Mouse (Mus musculus) embryonic facial prominence, embryonic 15.5 days (tissue): ENCODE measurements at regions not wholly inside any gene's neighbourhood (a gene's known extent, or its start where the extent isn't known, plus 50 kb on each side); places are given as distances from the start of the nearest gene placed in this dataset.
A peak's percentile ranks its signal among the peaks of the same experiment; 100 is the strongest.

Source experiments
- ATAC-seq: fragments of 200-750 bp; cut with Nextera tagmentation; 2 replicates; pipeline ENCODE4 v1.8.0; 2017; ENCODE audit warnings: low read depth, moderate TSS enrichment; ENCODE audit not compliant: insufficient number of reproducible peaks, low FRiP score, low TSS enrichment
- H3K27ac ChIP-seq: fragments of 300-500 bp; sonication (generic); replicated peaks from 2 replicates; pipeline ENCODE4 v1.5.1; 2015; ENCODE audit warnings: mild to moderate bottlenecking, inconsistent platforms
- H3K27me3 ChIP-seq: fragments of 300-500 bp; sonication (generic); 2 replicates; pipeline ENCODE4 v1.6.1; 2015; ENCODE audit warnings: inconsistent platforms
- H3K36me3 ChIP-seq: fragments of 300-500 bp; sonication (generic); 2 replicates; pipeline ENCODE4 v1.6.1; 2015; ENCODE audit warnings: mild to moderate bottlenecking, inconsistent platforms
- H3K4me1 ChIP-seq: fragments of 300-500 bp; sonication (generic); 2 replicates; pipeline ENCODE4 v1.6.1; 2015; ENCODE audit warnings: inconsistent platforms
- H3K4me2 ChIP-seq: fragments of 300-500 bp; sonication (generic); replicated peaks from 2 replicates; pipeline ENCODE4 v1.6.1; 2015; ENCODE audit warnings: mild to moderate bottlenecking, inconsistent platforms
- H3K4me3 ChIP-seq: fragments of 300-500 bp; sonication (generic); replicated peaks from 2 replicates; pipeline ENCODE4 v1.5.1; 2015; ENCODE audit warnings: mild to moderate bottlenecking, inconsistent platforms
- H3K9ac ChIP-seq: fragments of 300-500 bp; sonication (generic); 2 replicates; pipeline ENCODE4 v1.6.1; 2015; ENCODE audit warnings: inconsistent platforms
- H3K9me3 ChIP-seq: fragments of 300-500 bp; sonication (generic); replicated peaks from 2 replicates; pipeline ENCODE4 v1.6.1; 2016; ENCODE audit warnings: inconsistent platforms
- WGBS: fragments of 180-500 bp; shearing (Covaris S2); methylation state at CpG from one replicate; pipeline ENCODE4 v1.1.7; 2015; 5-methylcytosine and 5-hydroxymethylcytosine counted together

DNA sequence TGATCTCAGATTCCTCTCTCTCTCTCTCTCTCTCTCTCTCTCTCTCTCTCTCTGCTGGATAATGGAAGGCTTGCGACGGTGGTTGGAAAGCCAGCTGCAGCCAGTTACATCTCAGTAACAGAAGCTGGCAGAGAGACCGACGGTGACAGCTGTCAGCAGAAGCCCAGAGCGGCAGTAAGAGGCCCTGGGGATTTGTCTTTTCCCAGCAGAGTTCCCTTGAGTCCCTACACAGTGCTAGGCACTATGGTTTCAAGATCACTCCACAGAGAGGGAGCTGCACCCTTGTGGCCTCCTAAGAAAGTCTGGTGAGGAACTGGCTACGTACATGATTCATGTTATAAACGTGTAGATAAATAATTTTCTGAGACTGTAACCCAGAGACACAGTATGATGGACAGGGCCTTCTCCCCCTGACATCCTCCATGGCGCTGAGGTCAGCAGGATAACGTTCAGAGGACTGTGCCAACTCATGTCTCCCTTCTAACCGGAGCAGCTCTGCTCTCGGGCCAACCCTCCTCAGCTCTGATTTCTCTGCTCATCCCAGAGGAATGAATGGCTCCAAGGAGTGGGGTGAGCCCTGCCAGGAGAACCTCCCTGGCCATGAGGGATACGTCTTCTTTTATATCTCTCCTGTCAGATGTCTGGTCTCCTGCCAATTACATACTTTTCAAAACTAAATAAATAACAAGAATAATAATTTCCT lies 253.5 kb upstream of the Cadm1 start:
- no peak overlapping the region for H3K4me3 ChIP-seq
- H3K27ac ChIP-seq: no peak overlapping the region; the same call in 1 of the 2 replicates
- H3K4me2 ChIP-seq: no peak overlapping the region
- 29% methylated on average over 12 of the region's 12 CpGs for WGBS
- no peaks in the 10 kb centered on the region for H3K9me3 ChIP-seq
- H3K4me1 ChIP-seq: peaks cover 26% of the 10 kb centered on the region
- H3K36me3 ChIP-seq: no peaks in the 10 kb centered on the region
- peak; percentile 48; the same call in 1 of the 2 replicates for ATAC-seq
- H3K27me3 ChIP-seq: no peaks in the 10 kb centered on the region
- no peak overlapping the region for H3K9ac ChIP-seq

- ATAC-seq: no peak
These were observed 250.6 kb upstream of the Cadm1 start for GRCm38 (mm10) chr9:47279410-47279809.

DNA sequence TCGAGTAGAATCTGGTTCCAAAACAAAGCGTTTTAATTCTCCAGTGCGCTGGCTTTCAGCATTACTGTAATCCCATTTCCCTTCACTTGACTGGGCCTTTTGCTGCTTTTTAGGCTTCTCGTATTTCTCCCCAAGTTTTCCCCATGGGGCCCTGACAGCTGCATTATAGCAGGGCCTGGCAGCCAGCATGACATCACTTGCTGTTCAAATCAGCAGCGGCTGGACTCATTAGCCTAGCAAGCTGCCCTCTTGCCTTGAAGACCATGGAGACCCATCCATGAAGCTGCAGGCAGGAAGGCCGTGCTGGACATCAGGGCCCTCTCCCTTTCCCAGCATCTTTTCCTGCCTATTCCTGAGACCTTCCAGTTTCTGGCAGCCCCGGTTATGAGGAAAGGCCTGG lies 249.8 kb upstream of the Cadm1 start:
- Histone ChIP-seq H3K36me3 (no peaks in the 10 kb centered on the region), H3K27me3 (no peaks in the 10 kb centered on the region; the same call in 1 of the 2 replicates), H3K4me3 (no peak overlapping the region), H3K9me3 (no peaks in the 10 kb centered on the region), H3K27ac (peak overlapping the region; percentile 11; the same call in 1 of the 2 replicates), H3K9ac (no peak overlapping the region), H3K4me1 (peaks cover 26% of the 10 kb centered on the region), H3K4me2 (no peak overlapping the region)
- peak; percentile 45; the same call in 1 of the 2 replicates for ATAC-seq
- WGBS: 20% methylated on average over 7 of the region's 7 CpGs

More at GRCm38 (mm10) chr9:47279410-47279809, 250.6 kb upstream of the Cadm1 start:
- no peaks in the 10 kb centered on the region for H3K9me3 ChIP-seq
- no peaks in the 10 kb centered on the region for H3K36me3 ChIP-seq
- no peak overlapping the region for H3K9ac ChIP-seq
- no peak overlapping the region for H3K4me2 ChIP-seq
- H3K27ac ChIP-seq: peak overlapping the region; percentile 11; the same call in 1 of the 2 replicates
- peaks cover 26% of the 10 kb centered on the region for H3K4me1 ChIP-seq
- no peak overlapping the region for H3K4me3 ChIP-seq
- H3K27me3 ChIP-seq: no peaks in the 10 kb centered on the region; the same call in 1 of the 2 replicates
- WGBS: 64% methylated on average over 6 of the region's 6 CpGs

- ATAC-seq: 0 out of 2 replicates have a peak, but pooled peaks have one; percentile 5
- H3K27me3 ChIP-seq: no peaks in the 10 kb centered on the region; the same call in 1 of the 2 replicates
- H3K4me3 ChIP-seq: no peak overlapping the region
- H3K4me2 ChIP-seq: no peak overlapping the region
- H3K9ac ChIP-seq: no peak overlapping the region
- no peaks in the 10 kb centered on the region for H3K36me3 ChIP-seq
- H3K27ac ChIP-seq: 0 out of 2 replicates have a peak overlapping the region, but pooled peaks have one; percentile 17
- peaks cover 26% of the 10 kb centered on the region for H3K4me1 ChIP-seq
- WGBS: 38% methylated on average over 8 of the region's 8 CpGs
- no peaks in the 10 kb centered on the region for H3K9me3 ChIP-seq
These were observed 249.4 kb upstream of the Cadm1 start for GRCm38 (mm10) chr9:47280598-47280997.

- no peak overlapping the region for H3K9ac ChIP-seq
- no peaks in the 10 kb centered on the region for H3K9me3 ChIP-seq
- no peak overlapping the region for H3K4me3 ChIP-seq
- H3K36me3 ChIP-seq: no peaks in the 10 kb centered on the region
- no peak overlapping the region for H3K27ac ChIP-seq
- H3K4me2 ChIP-seq: no peak overlapping the region
- no peak for ATAC-seq
- H3K4me1 ChIP-seq: peaks cover 27% of the 10 kb centered on the region
- H3K27me3 ChIP-seq: no peaks in the 10 kb centered on the region; the same call in 1 of the 2 replicates
- 63% methylated on average over 4 of the region's 4 CpGs for WGBS
These were observed 246.1 kb upstream of the Cadm1 start for GRCm38 (mm10) chr9:47283746-47284455.

- Histone ChIP-seq H3K9ac (no peak overlapping the region), H3K9me3 (no peaks in the 10 kb centered on the region), H3K27ac (no peak overlapping the region), H3K36me3 (no peaks in the 10 kb centered on the region), H3K4me2 (no peak overlapping the region), H3K4me1 (peaks cover 9% of the 10 kb centered on the region; the same call in 1 of the 2 replicates), H3K27me3 (no peaks in the 10 kb centered on the region; the same call in 1 of the 2 replicates), H3K4me3 (no peak overlapping the region)
- WGBS: 42% methylated on average over 9 of the region's 9 CpGs
- ATAC-seq: peak; percentile 46; the same call in 1 of the 2 replicates
These were observed 242.8 kb upstream of the Cadm1 start for GRCm38 (mm10) chr9:47286930-47287722.

DNA sequence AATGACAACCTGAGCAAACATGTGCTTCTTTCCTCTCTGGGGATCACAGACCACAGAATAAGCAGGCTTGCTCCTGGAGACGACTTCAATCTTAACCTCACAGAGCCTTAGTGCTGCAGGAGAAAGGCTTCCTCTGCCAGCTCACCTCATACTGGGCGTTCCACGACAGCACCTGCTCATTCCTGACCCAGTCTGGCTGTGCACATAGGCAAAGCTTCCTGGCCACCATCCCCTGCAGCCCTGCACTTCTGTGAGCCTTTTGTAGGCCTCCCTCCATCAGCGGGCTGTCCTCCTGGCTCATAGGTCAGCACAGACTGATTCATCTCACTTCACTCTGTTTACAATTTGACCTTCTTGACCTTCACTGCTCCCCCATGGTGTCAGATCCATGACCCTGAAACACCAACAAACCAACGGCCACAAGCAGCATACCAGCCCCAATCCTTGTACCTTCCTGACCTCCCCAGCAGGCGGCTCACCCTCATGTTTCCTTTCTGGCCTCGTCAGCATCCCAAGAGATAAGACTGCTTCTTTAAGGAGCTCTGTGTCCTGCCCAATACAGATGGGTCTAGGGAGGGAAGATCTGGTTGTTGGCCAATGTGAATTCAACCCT lies 241.3 kb upstream of the Cadm1 start:
- Histone ChIP-seq H3K27ac (no peak overlapping the region), H3K9ac (no peak overlapping the region), H3K4me2 (no peak overlapping the region), H3K36me3 (no peaks in the 10 kb centered on the region), H3K4me3 (no peak overlapping the region), H3K27me3 (no peaks in the 10 kb centered on the region), H3K4me1 (peaks cover 9% of the 10 kb centered on the region; the same call in 1 of the 2 replicates), H3K9me3 (no peaks in the 10 kb centered on the region)
- WGBS: 61% methylated on average over 7 of the region's 7 CpGs
- ATAC-seq: no peak

GRCm38 (mm10) chr9:47300633-47301032 lies 229.3 kb upstream of the Cadm1 start:
- WGBS: 54% methylated on average over 1 of the region's 1 CpGs
- Histone ChIP-seq H3K9ac (no peak overlapping the region), H3K4me1 (0 out of 2 replicates have a peak, but pooled peaks cover 3% of the 10 kb centered on the region), H3K4me2 (no peak overlapping the region), H3K27ac (no peak overlapping the region), H3K4me3 (no peak overlapping the region), H3K27me3 (no peaks in the 10 kb centered on the region), H3K9me3 (no peaks in the 10 kb centered on the region), H3K36me3 (no peaks in the 10 kb centered on the region)
- ATAC-seq: no peak

GRCm38 (mm10) chr9:47307125-47307751 lies 222.7 kb upstream of the Cadm1 start:
- H3K4me1 ChIP-seq: no peaks in the 10 kb centered on the region
- H3K4me2 ChIP-seq: no peak overlapping the region
- ATAC-seq: no peak
- no peak overlapping the region for H3K27ac ChIP-seq
- no peak overlapping the region for H3K9ac ChIP-seq
- H3K9me3 ChIP-seq: no peaks in the 10 kb centered on the region
- H3K4me3 ChIP-seq: no peak overlapping the region
- no peaks in the 10 kb centered on the region for H3K27me3 ChIP-seq
- H3K36me3 ChIP-seq: no peaks in the 10 kb centered on the region
- WGBS: 86% methylated on average over 7 of the region's 7 CpGs

GRCm38 (mm10) chr9:47307752-47308500 lies 222.0 kb upstream of the Cadm1 start:
- Histone ChIP-seq H3K27ac (no peak overlapping the region), H3K27me3 (no peaks in the 10 kb centered on the region), H3K36me3 (no peaks in the 10 kb centered on the region), H3K4me1 (no peaks in the 10 kb centered on the region), H3K9me3 (no peaks in the 10 kb centered on the region), H3K4me2 (no peak overlapping the region), H3K4me3 (no peak overlapping the region), H3K9ac (no peak overlapping the region)
- no peak for ATAC-seq
- 56% methylated on average over 17 of the region's 17 CpGs for WGBS
